Comparison of ENCODE assay signal across 8 mouse cellular contexts in genomic region chr9:124128379-124128778, GRCm38 (mm10). TPM values are rescaled to one million over a fixed set of nuclear protein-coding genes. Genes with fewer than 3 reads are reported as not detected.
DNase-seq lines count a peak whose midpoint lies in the region; ATAC-seq and TF ChIP-seq lines count a peak whose summit lies in the region.

No protein-coding gene starts in this region.

- TF ChIP-seq CTCF in cortical plate, adult 2 months (IDR thresholded peaks at IDR 0.05; ENCODE audit: extremely low read depth, insufficient read depth, low read length): peak; percentile 18; the same call in 1 of the 2 replicates

- no peaks in the 10 kb centered on the region for H3K4me1 ChIP-seq in neural tube, embryonic 15.5 days
- H3K4me1 ChIP-seq in cortical plate, adult 2 months (ENCODE audit: control insufficient read depth, insufficient read depth, low read length): no peaks in the 10 kb centered on the region
- H3K4me1 ChIP-seq in limb, embryonic 14.5 days (ENCODE audit: control insufficient read depth, insufficient read depth, low read length): no peaks in the 10 kb centered on the region

- no peak overlapping the region for H3K27ac ChIP-seq in neural tube, embryonic 15.5 days (replicated peaks)
- H3K27ac ChIP-seq in cortical plate, adult 2 months (ENCODE audit: insufficient read depth, low read length): no peak overlapping the region
- H3K27ac ChIP-seq in limb, embryonic 14.5 days (replicated peaks; ENCODE audit: low read depth, low read length): no peak overlapping the region

- no peaks in the 10 kb centered on the region for H3K9me3 ChIP-seq in neural tube, embryonic 15.5 days (replicated peaks)
- no peaks in the 10 kb centered on the region for H3K9me3 ChIP-seq in limb, embryonic 14.5 days (ENCODE audit: control insufficient read depth, low read length)

- H3K4me2 ChIP-seq in neural tube, embryonic 15.5 days: no peak overlapping the region
- H3K4me2 ChIP-seq in limb, embryonic 14.5 days (replicated peaks; ENCODE audit: low read depth, low read length, severe bottlenecking): no peak overlapping the region

- ATAC-seq in neural tube, embryonic 15.5 days (ENCODE audit: low FRiP score): no peak
- ATAC-seq in inflammation-experienced regulatory T-cells, adult 6 months: peak; percentile 42
- ATAC-seq in limb, embryonic 14.5 days (ENCODE audit: low FRiP score, low read depth): no peak

- no peak overlapping the region for H3K9ac ChIP-seq in neural tube, embryonic 15.5 days (replicated peaks)
- no peak overlapping the region for H3K9ac ChIP-seq in limb, embryonic 14.5 days (ENCODE audit: low read depth, low read length, severe bottlenecking)

- WGBS in neural tube, embryonic 15.5 days: 5% methylated on average over 1 of the region's 1 CpGs
- WGBS in limb, embryonic 14.5 days: 8% methylated on average over 1 of the region's 1 CpGs

- DNase-seq in neural tube, embryonic 10.5 days (ENCODE audit: extremely low spot score, low spot score): peak; percentile 28
- DNase-seq in Muller cell, postnatal 12 days (ENCODE audit: inconsistent ontology term): peak; percentile 22
- peak; percentile 87 for DNase-seq in limb, embryonic 14.5 days (ENCODE audit: low spot score)
- DNase-seq in naive thymus-derived CD4-positive, alpha-beta T cell, adult 2 months (ENCODE audit: low read depth): peak; percentile 80
- DNase-seq in gastrocnemius, adult 8-10 months (ENCODE audit: low spot score in 2 of 2): no peak

- H3K27me3 ChIP-seq in neural tube, embryonic 15.5 days (replicated peaks): no peaks in the 10 kb centered on the region
- H3K27me3 ChIP-seq in limb, embryonic 14.5 days (ENCODE audit: control insufficient read depth, insufficient read depth, low read length): no peaks in the 10 kb centered on the region

- H3K36me3 ChIP-seq in neural tube, embryonic 15.5 days: no peaks in the 10 kb centered on the region
- H3K36me3 ChIP-seq in limb, embryonic 14.5 days (ENCODE audit: control insufficient read depth, insufficient read depth, low read length): no peaks in the 10 kb centered on the region

- no peak for TF ChIP-seq POLR2A in cortical plate, adult 2 months (IDR thresholded peaks at IDR 0.05; ENCODE audit: extremely low read depth, insufficient read depth, low read length)
- TF ChIP-seq POLR2A in limb, embryonic 14.5 days (IDR thresholded peaks at IDR 0.05; ENCODE audit: borderline replicate concordance, extremely low read depth, insufficient read depth, insufficient read length): no peak

- H3K4me3 ChIP-seq in neural tube, embryonic 15.5 days (replicated peaks): no peak overlapping the region
- H3K4me3 ChIP-seq in cortical plate, adult 2 months (ENCODE audit: insufficient read depth, low read length): no peak overlapping the region
- H3K4me3 ChIP-seq in limb, embryonic 14.5 days (replicated peaks; ENCODE audit: low read length): no peak overlapping the region

RNA-seq across cellular contexts. Expression of gene Ccr5, which starts 7.0 kb away (rescaled TPM):
- 0.86 and 0.95 TPM in 2 replicates for polyA plus RNA-seq in neural tube, embryonic 15.5 days (2015; fragmentation: Nextera tagmentation; extraction: Ambion mirVana)
- polyA plus RNA-seq in cortical plate, adult 2 months (2012; rRNA removed): 4.1 and 5.6 TPM in 2 replicates
- 100 to 1,000 TPM in 1 of 3 experiments, 1 to 10 TPM in 2; 2.6 to 101 (median 7.8) TPM for polyA plus RNA-seq in inflammation-experienced regulatory T-cells, adult 6 months (2017; shearing (Covaris generic))
- polyA plus RNA-seq in limb, embryonic 14.5 days (2012; rRNA removed): 1.4 and 1.5 TPM in 2 replicates
- 1.0 and 1.3 TPM in 2 replicates for polyA plus RNA-seq in limb, embryonic 14.5 days (2014; fragmentation: Nextera tagmentation; extraction: Ambion mirVana)
- under 1 TPM in 1 of 4 experiments, not detected in 3; 0.03 TPM for total RNA-seq in gastrocnemius, adult 8-10 months (2022)

RNA-seq across cellular contexts. Expression of gene Ccr2, which starts 26.6 kb away (rescaled TPM):
- 0.28 and 1.9 TPM in 2 replicates for polyA plus RNA-seq in neural tube, embryonic 15.5 days (2015; fragmentation: Nextera tagmentation; extraction: Ambion mirVana)
- 0.15 and 0.19 TPM in 2 replicates for polyA plus RNA-seq in cortical plate, adult 2 months (2012; rRNA removed)
- 100 to 1,000 TPM in 1 of 3 experiments, 10 to 100 TPM in 2; 22.0 to 215 (median 46.1) TPM for polyA plus RNA-seq in inflammation-experienced regulatory T-cells, adult 6 months (2017; shearing (Covaris generic))
- 3.0 and 3.2 TPM in 2 replicates for polyA plus RNA-seq in limb, embryonic 14.5 days (2012; rRNA removed)
- polyA plus RNA-seq in limb, embryonic 14.5 days (2014; fragmentation: Nextera tagmentation; extraction: Ambion mirVana): 4.0 and 5.4 TPM in 2 replicates
- total RNA-seq in gastrocnemius, adult 8-10 months (2022): under 1 TPM; 0.22 to 0.65 (median 0.43) TPM

Comparison
In these comparisons a context has a peak if more than half of its experiments do, and no peak if none do; other contexts are left out.
1. DNase-seq: peak in neural tube, embryonic 10.5 days (single experiment), Muller cell, postnatal 12 days (single experiment), limb, embryonic 14.5 days (single experiment) and naive thymus-derived CD4-positive, alpha-beta T cell, adult 2 months (single experiment); none in gastrocnemius, adult 8-10 months (0 of 2).